Mouse (Mus musculus) MEL-GATA-1-ER (cell line): ENCODE data around the gene Ap3s2.

Source experiments
- DNase-seq: peaks from one replicate; pipeline ENCODE4 v3.0.0-alpha.2; 2012; ENCODE audit warnings: low read depth; ENCODE audit errors: extremely low read depth

Gene Ap3s2

GRCm38 (mm10) chr7:79920344-79920983 is at the start of gene Ap3s2:
TSS of gene Ap3s2 (minus strand) at chr7:79920649.
- peak; percentile 86 for DNase-seq

GRCm38 (mm10) chr7:79968326-79968725 is 47.9 kb upstream of the Ap3s2 start:
- no peak for DNase-seq

GRCm38 (mm10) chr7:79961600-79961999 is 41.2 kb upstream of the Ap3s2 start:
- no peak for DNase-seq

GRCm38 (mm10) chr7:79956131-79956530 is 35.7 kb upstream of the Ap3s2 start:
- DNase-seq, result no peak

- DNase-seq, result no peak
These were observed 34.4 kb upstream of the Ap3s2 start for GRCm38 (mm10) chr7:79954890-79955289.

GRCm38 (mm10) chr7:79951038-79951437 is 30.6 kb upstream of the Ap3s2 start:
- no peak for DNase-seq

GRCm38 (mm10) chr7:79950236-79950635 is 29.8 kb upstream of the Ap3s2 start:
- DNase-seq, result no peak

GRCm38 (mm10) chr7:79935511-79936205 is 15.2 kb upstream of the Ap3s2 start:
- DNase-seq, result no peak

GRCm38 (mm10) chr7:79934862-79935510 is 14.5 kb upstream of the Ap3s2 start, which contains the start of gene Arpin:
TSS of gene Arpin (minus strand) at chr7:79935359.
- no peak for DNase-seq

GRCm38 (mm10) chr7:79934461-79934860 is 14.0 kb upstream of the Ap3s2 start:
- no peak for DNase-seq

GRCm38 (mm10) chr7:79928516-79929052 is 8.1 kb upstream of the Ap3s2 start:
- DNase-seq, result no peak

GRCm38 (mm10) chr7:79914556-79914955 is 5.9 kb downstream of the Ap3s2 start:
- peak; percentile 23 for DNase-seq

- no peak for DNase-seq
These were observed 13.1 kb downstream of the Ap3s2 start for GRCm38 (mm10) chr7:79907356-79907755.

GRCm38 (mm10) chr7:79906914-79907313 is 13.5 kb downstream of the Ap3s2 start:
- no peak for DNase-seq

GRCm38 (mm10) chr7:79905193-79905592 is 15.3 kb downstream of the Ap3s2 start:
- DNase-seq, result no peak

- peak; percentile 25 for DNase-seq
These were observed 17.2 kb downstream of the Ap3s2 start for GRCm38 (mm10) chr7:79903160-79903792.

- peak; percentile 87 for DNase-seq
These were observed 19.7 kb downstream of the Ap3s2 start for GRCm38 (mm10) chr7:79900753-79901152.

GRCm38 (mm10) chr7:79895225-79895624 is 25.2 kb downstream of the Ap3s2 start:
- no peak for DNase-seq

- no peak for DNase-seq
These were observed 25.7 kb downstream of the Ap3s2 start for GRCm38 (mm10) chr7:79894790-79895189.

- DNase-seq, result no peak
These were observed 27.6 kb downstream of the Ap3s2 start for GRCm38 (mm10) chr7:79892576-79893428.
